Mouse (Mus musculus) G1E (cell line): Measurements from ENCODE around the gene Cep41.

ENCODE experiments used
- CTCF ChIP-seq: IDR thresholded peaks from 2 replicates; pipeline ENCODE4 v1.5.1; 2012; ENCODE audit warnings: low read depth, low read length, inconsistent platforms, mixed read lengths
- GATA1 ChIP-seq: IDR thresholded peaks from 2 replicates; pipeline ENCODE4 v1.6.1; 2012; ENCODE audit warnings: borderline replicate concordance, low read length, inconsistent platforms, mixed read lengths
- GATA2 ChIP-seq: IDR thresholded peaks from 2 replicates; pipeline ENCODE4 v1.6.1; 2012; ENCODE audit warnings: low read depth, low read length, inconsistent platforms, borderline replicate concordance
- POLR2AphosphoS5 ChIP-seq: IDR thresholded peaks from 2 replicates; pipeline ENCODE4 v1.6.1; 2012; ENCODE audit warnings: low read depth, low read length, inconsistent platforms; ENCODE audit not compliant: insufficient replicate concordance
- TAL1 ChIP-seq: conservative IDR thresholded peaks from 2 replicates; pipeline ENCODE4 v1.6.1; 2012; ENCODE audit warnings: low read depth, low read length, inconsistent platforms, mixed read lengths

- no peak for TF ChIP-seq GATA2
- no peak for TF ChIP-seq CTCF
- TF ChIP-seq GATA1, result no peak
- TF ChIP-seq TAL1, result no peak
- TF ChIP-seq POLR2AphosphoS5, result no peak
Observed at GRCm38 (mm10) chr6:30677591-30677990, 16.0 kb downstream of the Cep41 start.
